Mouse (Mus musculus) heart, embryonic 15.5 days (tissue): ENCODE measurements around the gene Srrm3. TPM values are rescaled to one million over a fixed set of nuclear protein-coding genes. Genes with fewer than 3 reads are reported as not detected.

Experiments
- ATAC-seq: fragments of 200-750 bp; cut with Nextera tagmentation; replicated peaks from 2 replicates; pipeline ENCODE4 v1.8.0; 2017; ENCODE audit warnings: low read depth, moderate TSS enrichment; ENCODE audit not compliant: insufficient number of reproducible peaks, insufficient read depth, low FRiP score
- H3K27ac ChIP-seq: fragments of 300-500 bp; sonication (generic); 2 replicates; pipeline ENCODE4 v1.5.1; 2015; ENCODE audit warnings: mild to moderate bottlenecking, inconsistent platforms
- H3K27me3 ChIP-seq: fragments of 300-500 bp; sonication (generic); 2 replicates; pipeline ENCODE4 v1.6.1; 2015; ENCODE audit warnings: inconsistent platforms
- H3K36me3 ChIP-seq: fragments of 300-500 bp; sonication (generic); 2 replicates; pipeline ENCODE4 v1.6.1; 2015; ENCODE audit warnings: mild to moderate bottlenecking, inconsistent platforms
- H3K4me1 ChIP-seq: fragments of 300-500 bp; sonication (generic); replicated peaks from 2 replicates; pipeline ENCODE4 v1.6.1; 2015; ENCODE audit warnings: inconsistent platforms
- H3K4me2 ChIP-seq: fragments of 300-500 bp; sonication (generic); 2 replicates; pipeline ENCODE4 v1.6.1; 2015; ENCODE audit warnings: inconsistent platforms, mild to moderate bottlenecking, moderate library complexity
- H3K4me3 ChIP-seq: fragments of 300-500 bp; sonication (generic); 2 replicates; pipeline ENCODE4 v1.5.1; 2015; ENCODE audit warnings: mild to moderate bottlenecking, inconsistent platforms
- H3K9ac ChIP-seq: fragments of 300-500 bp; sonication (generic); 2 replicates; pipeline ENCODE4 v1.6.1; 2015; ENCODE audit warnings: mild to moderate bottlenecking, inconsistent platforms
- H3K9me3 ChIP-seq: fragments of 300-500 bp; sonication (generic); replicated peaks from 2 replicates; pipeline ENCODE4 v1.6.1; 2016; ENCODE audit warnings: inconsistent platforms
- WGBS: fragments of 180-500 bp; shearing (Covaris S2); methylation state at CpG from one replicate; pipeline ENCODE4 v1.1.7; 2015; ENCODE audit warnings: mixed read lengths; 5-methylcytosine and 5-hydroxymethylcytosine counted together
- microRNA-seq: library from miRNA; unstranded; fragments of <30 nt; microRNA quantifications from one replicate; pipeline ENCODE4, GENCODE M21; 2016
- polyA plus RNA-seq: library from polyadenylated mRNA; unstranded; fragments of >200 nt; fragmentation: Nextera tagmentation; extraction: Ambion mirVana; gene quantifications from 2 replicates; pipeline ENCODE4 v1.2.1, GENCODE M21; 2015

Srrm3 gene
- polyA plus RNA-seq, 1 experiment from 2014 or later: 0.18 TPM

GRCm38 (mm10) chr5:135916601-135917000 lies 109.9 kb downstream of the Srrm3 start:
- Histone ChIP-seq H3K27me3 (no peaks in the 10 kb centered on the region), H3K36me3 (peaks cover 24% of the 10 kb centered on the region), H3K4me2 (no peak overlapping the region), H3K4me3 (no peak overlapping the region), H3K9me3 (no peaks in the 10 kb centered on the region), H3K27ac (peak overlapping the region; percentile 68), H3K4me1 (peaks cover 53% of the 10 kb centered on the region), H3K9ac (no peak overlapping the region)
- WGBS: 82% methylated on average over 3 of the region's 3 CpGs
- ATAC-seq: no peak

GRCm38 (mm10) chr5:135917327-135918058 lies 110.8 kb downstream of the Srrm3 start:
- no peak overlapping the region for H3K9ac ChIP-seq
- H3K27ac ChIP-seq: peak overlapping the region; percentile 68; the same call in 1 of the 2 replicates
- H3K9me3 ChIP-seq: no peaks in the 10 kb centered on the region
- no peaks in the 10 kb centered on the region for H3K27me3 ChIP-seq
- no peak overlapping the region for H3K4me2 ChIP-seq
- ATAC-seq: no peak
- 89% methylated on average over 8 of the region's 8 CpGs for WGBS
- peaks cover 44% of the 10 kb centered on the region for H3K4me1 ChIP-seq
- no peak overlapping the region for H3K4me3 ChIP-seq
- H3K36me3 ChIP-seq: peaks cover 31% of the 10 kb centered on the region

GRCm38 (mm10) chr5:135918059-135918437 lies 111.4 kb downstream of the Srrm3 start:
- Histone ChIP-seq H3K27ac (no peak overlapping the region), H3K4me1 (peaks cover 39% of the 10 kb centered on the region), H3K36me3 (peaks cover 34% of the 10 kb centered on the region), H3K9me3 (no peaks in the 10 kb centered on the region), H3K27me3 (no peaks in the 10 kb centered on the region), H3K9ac (no peak overlapping the region), H3K4me3 (no peak overlapping the region), H3K4me2 (no peak overlapping the region)
- WGBS: 89% methylated on average over 5 of the region's 5 CpGs
- no peak for ATAC-seq

GRCm38 (mm10) chr5:135918593-135918992 lies 111.9 kb downstream of the Srrm3 start:
- Histone ChIP-seq H3K4me2 (no peak overlapping the region), H3K36me3 (peaks cover 36% of the 10 kb centered on the region), H3K9me3 (no peaks in the 10 kb centered on the region), H3K27ac (no peak overlapping the region), H3K27me3 (no peaks in the 10 kb centered on the region), H3K4me1 (peaks cover 33% of the 10 kb centered on the region), H3K9ac (no peak overlapping the region), H3K4me3 (no peak overlapping the region)
- no peak for ATAC-seq
- 90% methylated on average over 5 of the region's 5 CpGs for WGBS

- Histone ChIP-seq H3K9ac (no peak overlapping the region), H3K4me1 (peaks cover 21% of the 10 kb centered on the region), H3K27ac (no peak overlapping the region), H3K4me3 (no peak overlapping the region), H3K9me3 (no peaks in the 10 kb centered on the region), H3K36me3 (peaks cover 42% of the 10 kb centered on the region), H3K4me2 (no peak overlapping the region), H3K27me3 (no peaks in the 10 kb centered on the region)
- WGBS: 87% methylated on average over 3 of the region's 3 CpGs
- no peak for ATAC-seq
Measured at GRCm38 (mm10) chr5:135919902-135920301, 113.2 kb downstream of the Srrm3 start.

GRCm38 (mm10) chr5:135923901-135924300 lies 117.2 kb downstream of the Srrm3 start:
- Histone ChIP-seq H3K27me3 (no peaks in the 10 kb centered on the region), H3K36me3 (peaks cover 57% of the 10 kb centered on the region), H3K27ac (no peak overlapping the region), H3K4me1 (peaks cover under 1% of the 10 kb centered on the region; the same call in 1 of the 2 replicates), H3K4me2 (no peak overlapping the region), H3K9me3 (no peaks in the 10 kb centered on the region), H3K9ac (no peak overlapping the region), H3K4me3 (no peak overlapping the region)
- whole genome bisulfite sequencing: 97% methylated on average over 7 of the region's 7 CpGs
- ATAC-seq: no peak

Small RNAs within 50 kb of the gene (microRNA-seq; reads per million reads assigned to microRNA genes)
- not detected for gene Gm23268

Other genes with a start within 250 kb of the Srrm3 start
- gene Ccl26, start 243.3 kb upstream of the Srrm3 start, polyA plus RNA-seq: not detected in 2 replicates
- gene Ccl24, start 233.8 kb upstream of the Srrm3 start, polyA plus RNA-seq: 2.0 and 3.0 TPM in 2 replicates
- gene Rhbdd2, start 174.3 kb upstream of the Srrm3 start, polyA plus RNA-seq: 27.8 and 32.7 TPM in 2 replicates
- 45.0 and 57.2 TPM in 2 replicates for gene Por, start 136.9 kb upstream of the Srrm3 start, polyA plus RNA-seq
- gene Tmem120a, start 62.4 kb upstream of the Srrm3 start, polyA plus RNA-seq: 32.9 and 37.1 TPM in 2 replicates
- 0.39 and 0.41 TPM in 2 replicates for gene Styxl1, start 28.5 kb upstream of the Srrm3 start, polyA plus RNA-seq
- 1,014 and 1,128 TPM in 2 replicates for gene Mdh2, start 28.4 kb upstream of the Srrm3 start, polyA plus RNA-seq
- gene Hspb1, start 81.0 kb downstream of the Srrm3 start, polyA plus RNA-seq: 743 and 952 TPM in 2 replicates
- 150 and 166 TPM in 2 replicates for gene Ywhag, start 127.7 kb downstream of the Srrm3 start, polyA plus RNA-seq
- gene Ssc4d, start 167.6 kb downstream of the Srrm3 start, polyA plus RNA-seq: 0.44 and 0.86 TPM in 2 replicates
- not detected in 2 replicates for gene Zp3, start 173.2 kb downstream of the Srrm3 start, polyA plus RNA-seq
- 18.5 and 21.5 TPM in 2 replicates for gene Dtx2, start 187.9 kb downstream of the Srrm3 start, polyA plus RNA-seq
- gene Upk3b, start 231.6 kb downstream of the Srrm3 start, polyA plus RNA-seq: 27.8 and 36.5 TPM in 2 replicates
- 0.68 and 2.6 TPM in 2 replicates for gene Upk3bl, start 247.6 kb downstream of the Srrm3 start, polyA plus RNA-seq